Mouse (Mus musculus): ENCODE results near the gene Mindy1. TPM values are rescaled to one million over a fixed set of nuclear protein-coding genes. Genes with fewer than 3 reads are reported as not detected.

The Mindy1 gene
- polyA plus RNA-seq, 1 experiment from 2014 or later, result 38.8 TPM

DNA sequence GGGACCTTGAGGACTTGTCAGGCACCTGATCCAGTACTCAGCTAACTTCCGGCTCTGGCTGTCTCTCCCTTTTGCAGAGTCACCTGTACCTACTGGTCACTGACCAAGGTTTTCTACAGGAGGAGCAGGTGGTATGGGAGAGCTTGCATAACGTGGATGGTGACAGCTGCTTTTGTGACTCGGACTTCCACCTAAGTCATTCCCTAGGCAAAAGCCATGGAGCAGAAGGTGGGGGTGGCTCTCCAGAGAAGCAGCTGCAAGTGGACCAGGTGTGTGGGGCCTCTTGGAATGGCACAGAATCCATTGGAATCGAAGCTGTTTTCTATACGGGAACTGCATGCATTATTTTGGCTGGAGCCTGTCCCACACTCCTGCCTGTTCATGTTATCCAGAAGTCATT lies 13.6 kb downstream of the Mindy1 start:
- WGBS, result 88% methylated on average over 5 of the region's 5 CpGs
- Histone ChIP-seq H3K27me3 (ENCODE audit: control insufficient read depth, insufficient read depth, low read length) (no peaks in the 10 kb centered on the region), H3K4me3 (ENCODE audit: low read depth, low read length) (no peak overlapping the region), H3K9me3 (ENCODE audit: control insufficient read depth, low read length) (no peaks in the 10 kb centered on the region), H3K36me3 (ENCODE audit: control insufficient read depth, insufficient read depth, low read length) (peaks cover 7% of the 10 kb centered on the region; the same call in 1 of the 2 replicates), H3K9ac (ENCODE audit: low read length) (no peak overlapping the region), H3K4me1 (ENCODE audit: control insufficient read depth, insufficient read depth, low read length) (no peaks in the 10 kb centered on the region), H3K27ac (ENCODE audit: low read depth, low read length) (no peak overlapping the region), H3K4me2 (no peak overlapping the region)
- ATAC-seq (ENCODE audit: low FRiP score) (no peak), DNase-seq (ENCODE audit: low spot score, missing footprints) (no peak)

DNA sequence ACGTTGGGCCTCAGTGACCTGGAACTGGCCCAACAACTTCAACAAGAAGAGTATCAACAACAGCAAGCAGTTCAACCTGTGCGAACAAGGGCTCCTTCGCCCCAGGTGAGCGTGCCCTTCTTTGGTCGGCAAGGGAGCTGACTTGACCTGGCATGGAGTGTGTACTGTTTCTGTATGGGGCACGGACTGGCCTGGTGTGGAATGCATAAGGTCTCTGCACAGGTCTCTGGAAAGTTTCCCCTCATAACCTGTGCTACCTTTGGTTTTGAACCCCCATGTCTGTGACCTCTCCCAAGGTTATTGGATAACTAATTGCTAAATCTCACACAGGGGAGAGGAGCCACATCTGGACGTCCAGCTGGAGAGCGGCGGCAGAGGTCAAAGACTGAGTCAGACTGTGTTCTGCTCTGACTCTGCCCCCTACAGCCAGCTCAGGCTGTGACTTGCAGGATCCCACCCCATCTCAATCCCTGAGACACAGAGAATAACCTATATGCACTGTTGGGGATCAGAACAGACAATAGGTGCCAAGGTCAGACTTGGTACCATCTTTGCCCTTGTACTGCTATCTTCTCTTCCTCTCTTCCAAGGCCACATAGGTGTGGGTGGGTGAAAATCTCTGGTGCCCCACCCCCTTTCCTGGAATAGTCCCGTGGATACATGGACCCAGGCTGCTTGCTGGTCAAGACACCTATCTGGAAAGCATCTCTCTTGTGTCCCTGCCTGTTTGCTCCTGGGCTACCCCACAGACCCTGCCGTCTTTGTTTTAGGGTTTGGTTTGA lies 14.4 kb downstream of the Mindy1 start:
- WGBS, result 82% methylated on average over 11 of the region's 11 CpGs
- H3K36me3 ChIP-seq (ENCODE audit: control insufficient read depth, insufficient read depth, low read length), result peaks cover 7% of the 10 kb centered on the region; the same call in 1 of the 2 replicates
- no peak for ATAC-seq (ENCODE audit: low FRiP score)

DNA sequence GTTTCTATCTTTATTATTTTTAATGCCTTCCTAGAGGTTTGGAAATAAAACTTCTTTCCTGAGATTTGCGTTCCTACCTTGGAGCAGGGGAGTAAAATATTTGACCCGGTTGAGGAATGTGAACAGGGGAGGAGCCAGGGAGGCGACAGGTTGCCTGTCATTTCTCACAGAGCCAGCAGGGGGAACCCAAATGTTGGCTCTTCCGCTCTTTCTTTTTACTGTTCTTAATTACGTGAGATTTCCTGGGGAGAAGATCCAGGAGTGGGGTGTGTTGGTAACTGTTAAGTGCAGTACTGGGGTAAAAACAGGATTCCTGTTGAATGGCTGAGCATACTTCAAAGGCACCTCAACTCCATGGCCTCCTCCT lies 14.9 kb downstream of the Mindy1 start:
- Histone ChIP-seq H3K4me2 (no peak overlapping the region), H3K27me3 (ENCODE audit: control insufficient read depth, insufficient read depth, low read length) (no peaks in the 10 kb centered on the region), H3K4me1 (ENCODE audit: control insufficient read depth, insufficient read depth, low read length) (no peaks in the 10 kb centered on the region), H3K27ac (ENCODE audit: low read depth, low read length) (no peak overlapping the region), H3K9ac (ENCODE audit: low read length) (no peak overlapping the region), H3K36me3 (ENCODE audit: control insufficient read depth, insufficient read depth, low read length) (peaks cover 7% of the 10 kb centered on the region; the same call in 1 of the 2 replicates), H3K4me3 (ENCODE audit: low read depth, low read length) (no peak overlapping the region), H3K9me3 (ENCODE audit: control insufficient read depth, low read length) (no peaks in the 10 kb centered on the region)
- WGBS, result 20% methylated on average over 5 of the region's 5 CpGs
- ATAC-seq (ENCODE audit: low FRiP score) (no peak), DNase-seq (ENCODE audit: low spot score, missing footprints) (peak; percentile 91)

More for the DNA sequence above, 14.4 kb downstream of the Mindy1 start:
- no peak overlapping the region for H3K4me2 ChIP-seq
- no peaks in the 10 kb centered on the region for H3K4me1 ChIP-seq (ENCODE audit: control insufficient read depth, insufficient read depth, low read length)
- H3K4me3 ChIP-seq (ENCODE audit: low read depth, low read length), result no peak overlapping the region
- H3K27me3 ChIP-seq (ENCODE audit: control insufficient read depth, insufficient read depth, low read length), result no peaks in the 10 kb centered on the region
- no peaks in the 10 kb centered on the region for H3K9me3 ChIP-seq (ENCODE audit: control insufficient read depth, low read length)
- DNase-seq (ENCODE audit: low spot score, missing footprints), result no peak
- no peak overlapping the region for H3K9ac ChIP-seq (ENCODE audit: low read length)
- no peak overlapping the region for H3K27ac ChIP-seq (ENCODE audit: low read depth, low read length)

DNA sequence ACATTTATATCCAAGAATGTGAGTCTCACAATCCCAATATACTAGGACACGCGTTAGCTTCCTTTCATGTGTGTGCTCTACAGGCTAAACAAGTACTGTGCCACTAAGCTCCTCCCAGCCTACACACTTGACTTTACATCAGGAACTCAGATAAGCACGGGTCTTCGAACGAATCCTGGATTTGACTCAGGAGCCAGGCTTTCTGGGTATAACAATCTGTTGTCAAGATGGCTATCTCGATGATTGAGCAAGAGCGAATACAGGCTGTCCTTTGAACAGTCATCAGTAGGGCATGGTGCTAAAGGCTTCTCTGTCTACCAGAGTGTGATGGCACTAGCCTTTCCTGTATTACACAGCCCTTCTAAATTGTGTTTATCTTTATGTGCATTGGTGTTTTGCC lies 16.9 kb downstream of the Mindy1 start:
- H3K9me3 ChIP-seq (ENCODE audit: control insufficient read depth, low read length), result no peaks in the 10 kb centered on the region
- H3K27me3 ChIP-seq (ENCODE audit: control insufficient read depth, insufficient read depth, low read length), result no peaks in the 10 kb centered on the region
- no peak overlapping the region for H3K27ac ChIP-seq (ENCODE audit: low read depth, low read length)
- H3K4me1 ChIP-seq (ENCODE audit: control insufficient read depth, insufficient read depth, low read length), result no peaks in the 10 kb centered on the region
- H3K36me3 ChIP-seq (ENCODE audit: control insufficient read depth, insufficient read depth, low read length), result peaks cover 5% of the 10 kb centered on the region; the same call in 1 of the 2 replicates
- ATAC-seq (ENCODE audit: low FRiP score) (no peak), DNase-seq (ENCODE audit: low spot score, missing footprints) (no peak)
- no peak overlapping the region for H3K4me2 ChIP-seq
- H3K9ac ChIP-seq (ENCODE audit: low read length), result no peak overlapping the region
- 94% methylated on average over 7 of the region's 7 CpGs for WGBS
- H3K4me3 ChIP-seq (ENCODE audit: low read depth, low read length), result no peak overlapping the region

DNA sequence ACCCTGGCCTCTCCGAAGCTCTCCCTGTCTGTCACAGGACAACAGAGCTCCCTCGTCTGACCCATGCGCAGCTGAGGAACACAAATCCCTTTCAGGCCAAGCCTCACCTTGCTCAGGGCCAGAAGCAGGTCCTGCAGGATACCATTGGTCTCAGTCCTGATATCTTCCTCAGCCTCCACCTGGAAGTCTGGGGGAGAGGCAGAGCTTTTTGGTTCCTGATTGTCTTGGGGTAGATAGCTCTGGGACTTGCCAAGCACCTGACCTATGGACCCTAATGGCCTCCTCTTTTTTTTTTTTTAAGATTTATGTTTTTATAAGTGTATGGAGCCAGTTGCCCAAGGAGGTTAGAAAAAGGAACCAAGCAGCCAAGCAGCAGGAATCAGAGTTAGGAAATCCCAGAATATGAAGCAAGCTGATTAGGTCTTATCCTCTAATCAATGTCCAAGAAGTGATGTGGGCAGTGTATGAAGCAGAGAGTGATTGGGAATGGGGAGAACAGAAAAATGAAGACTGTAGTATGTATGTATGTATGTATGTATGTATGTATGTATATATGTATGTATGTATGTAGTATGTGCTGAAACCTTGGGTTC lies 20.2 kb downstream of the Mindy1 start:
- H3K4me1 ChIP-seq (ENCODE audit: control insufficient read depth, insufficient read depth, low read length), result no peaks in the 10 kb centered on the region
- no peaks in the 10 kb centered on the region for H3K36me3 ChIP-seq (ENCODE audit: control insufficient read depth, insufficient read depth, low read length)
- no peak for ATAC-seq (ENCODE audit: low FRiP score)
- no peak overlapping the region for H3K27ac ChIP-seq (ENCODE audit: low read depth, low read length)
- H3K4me3 ChIP-seq (ENCODE audit: low read depth, low read length), result no peak overlapping the region
- no peak overlapping the region for H3K9ac ChIP-seq (ENCODE audit: low read length)
- WGBS, result 91% methylated on average over 3 of the region's 3 CpGs
- DNase-seq (ENCODE audit: low spot score, missing footprints), result no peak
- no peaks in the 10 kb centered on the region for H3K27me3 ChIP-seq (ENCODE audit: control insufficient read depth, insufficient read depth, low read length)
- no peaks in the 10 kb centered on the region for H3K9me3 ChIP-seq (ENCODE audit: control insufficient read depth, low read length)
- H3K4me2 ChIP-seq, result no peak overlapping the region

DNA sequence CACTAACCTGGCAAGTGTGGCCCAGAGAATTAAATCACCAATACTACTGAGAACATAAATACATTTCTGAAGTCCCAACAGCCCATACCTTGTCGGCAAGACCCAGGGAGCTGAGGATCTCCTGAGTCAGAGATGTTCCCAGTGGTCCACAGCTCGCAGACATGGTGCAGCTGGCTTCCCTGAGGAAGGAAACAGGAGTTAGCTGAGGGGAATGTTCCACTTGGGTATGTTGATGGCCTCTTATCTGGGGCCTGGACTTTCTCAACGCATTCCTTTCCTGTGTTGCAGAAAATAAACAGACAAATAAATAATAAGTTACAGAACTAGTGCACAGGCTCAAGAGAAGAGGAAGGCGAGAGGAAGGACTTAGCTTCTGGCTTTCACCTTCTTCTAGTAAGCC lies 25.1 kb downstream of the Mindy1 start:
- no peak for DNase-seq (ENCODE audit: low spot score, missing footprints)
- WGBS, result 87% methylated on average over 4 of the region's 4 CpGs
- Histone ChIP-seq H3K27me3 (ENCODE audit: control insufficient read depth, insufficient read depth, low read length) (no peaks in the 10 kb centered on the region), H3K9me3 (ENCODE audit: control insufficient read depth, low read length) (no peaks in the 10 kb centered on the region), H3K4me1 (ENCODE audit: control insufficient read depth, insufficient read depth, low read length) (no peaks in the 10 kb centered on the region), H3K9ac (ENCODE audit: low read length) (no peak overlapping the region), H3K4me3 (ENCODE audit: low read depth, low read length) (no peak overlapping the region), H3K27ac (ENCODE audit: low read depth, low read length) (no peak overlapping the region), H3K36me3 (ENCODE audit: control insufficient read depth, insufficient read depth, low read length) (no peaks in the 10 kb centered on the region), H3K4me2 (no peak overlapping the region)
- ATAC-seq (ENCODE audit: low FRiP score), result no peak

DNA sequence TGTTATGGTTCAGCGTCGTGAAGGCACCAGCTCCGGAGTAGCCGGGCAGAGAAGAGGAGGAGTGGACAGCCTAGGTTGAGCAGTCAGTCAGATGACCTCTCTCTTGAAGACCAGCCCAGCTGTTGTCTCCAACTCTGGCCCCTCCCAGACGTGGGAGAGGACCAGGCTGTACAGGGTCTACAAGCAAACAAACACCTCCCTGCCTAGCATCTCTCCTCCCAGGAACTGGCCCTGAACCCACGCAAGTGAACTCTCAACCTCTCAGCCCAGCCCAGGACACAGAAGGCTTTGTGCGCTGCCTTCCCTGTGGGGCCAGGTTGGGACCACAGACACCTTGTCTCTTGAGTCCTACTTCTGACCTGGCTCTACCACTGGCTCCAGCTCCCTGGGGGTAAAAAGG lies 26.0 kb downstream of the Mindy1 start, which contains the start of gene Anxa9:
TSS of gene Anxa9 (minus strand) at position 77 of the 400 bp plus-strand sequence.
- 68% methylated on average over 7 of the region's 7 CpGs for WGBS
- DNase-seq (ENCODE audit: low spot score, missing footprints), result no peak
- no peak within 1 kb of the TSS for H3K27ac ChIP-seq (ENCODE audit: low read depth, low read length)
- H3K36me3 ChIP-seq (ENCODE audit: control insufficient read depth, insufficient read depth, low read length), result no peaks in the 10 kb centered on the region
- no peaks in the 10 kb centered on the region for H3K27me3 ChIP-seq (ENCODE audit: control insufficient read depth, insufficient read depth, low read length)
- H3K9ac ChIP-seq (ENCODE audit: low read length), result no peak within 1 kb of the TSS
- H3K4me2 ChIP-seq, result no peak within 1 kb of the TSS
- no peaks in the 10 kb centered on the region for H3K9me3 ChIP-seq (ENCODE audit: control insufficient read depth, low read length)
- no peak within 1 kb of the TSS for H3K4me3 ChIP-seq (ENCODE audit: low read depth, low read length)
- no peaks in the 10 kb centered on the region for H3K4me1 ChIP-seq (ENCODE audit: control insufficient read depth, insufficient read depth, low read length)
- no peak for ATAC-seq (ENCODE audit: low FRiP score)

DNA sequence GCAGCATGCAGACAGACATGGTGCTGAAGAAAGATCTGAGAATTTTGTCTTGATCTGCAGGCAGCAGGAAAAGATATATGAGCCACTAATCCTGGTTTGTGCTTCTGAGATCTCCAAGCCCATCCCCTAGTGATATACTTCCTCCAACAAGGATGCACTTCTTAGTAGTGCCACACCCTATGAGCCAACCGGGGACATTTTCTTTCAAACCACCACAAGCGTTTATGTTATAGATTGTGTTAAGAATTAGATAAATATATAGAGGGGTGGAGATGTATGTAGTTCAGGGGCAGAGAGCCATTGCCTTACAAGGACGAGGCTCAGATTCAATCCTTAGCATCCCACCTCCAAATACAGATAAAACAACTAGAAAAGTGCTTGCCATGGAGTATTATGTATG lies 29.4 kb downstream of the Mindy1 start:
- no peak overlapping the region for H3K27ac ChIP-seq (ENCODE audit: low read depth, low read length)
- WGBS, result 72% methylated on average over 3 of the region's 3 CpGs
- no peaks in the 10 kb centered on the region for H3K4me1 ChIP-seq (ENCODE audit: control insufficient read depth, insufficient read depth, low read length)
- H3K36me3 ChIP-seq (ENCODE audit: control insufficient read depth, insufficient read depth, low read length), result no peaks in the 10 kb centered on the region
- DNase-seq (ENCODE audit: low spot score, missing footprints), result no peak
- no peak overlapping the region for H3K4me2 ChIP-seq
- H3K4me3 ChIP-seq (ENCODE audit: low read depth, low read length), result no peak overlapping the region
- H3K9ac ChIP-seq (ENCODE audit: low read length), result no peak overlapping the region
- ATAC-seq (ENCODE audit: low FRiP score), result no peak
- H3K9me3 ChIP-seq (ENCODE audit: control insufficient read depth, low read length), result no peaks in the 10 kb centered on the region
- no peaks in the 10 kb centered on the region for H3K27me3 ChIP-seq (ENCODE audit: control insufficient read depth, insufficient read depth, low read length)

All from midbrain, embryonic 11.5 days (tissue).